Comparison of ENCODE assay signal across 8 mouse cellular contexts in genomic region chr10:62449364-62450279, GRCm38 (mm10). TPM values are rescaled to one million over a fixed set of nuclear protein-coding genes. Genes with fewer than 3 reads are reported as not detected.
DNase-seq lines count a peak whose midpoint lies in the region; ATAC-seq and TF ChIP-seq lines count a peak whose summit lies in the region.

Gene 4930507D05Rik, plus strand, starts transcription at chr10:62449489.
Gene Supv3l1, minus strand, starts transcription at chr10:62449738.

- H3K9ac ChIP-seq in forebrain, embryonic 16.5 days (replicated peaks; ENCODE audit: low read depth, low read length): peak within 1 kb of the TSS; percentile 93
- peak within 1 kb of the TSS; percentile 97 for H3K9ac ChIP-seq in lung, embryonic 14.5 days

- peaks cover 36% of the 10 kb centered on the region for H3K4me1 ChIP-seq in G1E (ENCODE audit: insufficient read depth, low read depth, low read length)
- peaks cover 15% of the 10 kb centered on the region for H3K4me1 ChIP-seq in forebrain, embryonic 16.5 days (replicated peaks; ENCODE audit: control insufficient read depth, insufficient read depth, low read length)
- H3K4me1 ChIP-seq in lung, embryonic 14.5 days (ENCODE audit: insufficient read depth): 0 out of 2 replicates have a peak, but pooled peaks cover 5% of the 10 kb centered on the region
- peaks cover 8% of the 10 kb centered on the region; the same call in 1 of the 2 replicates for H3K4me1 ChIP-seq in olfactory bulb, adult 2 months (ENCODE audit: control insufficient read depth, insufficient read depth, low read length)
- H3K4me1 ChIP-seq in thymus, adult 2 months (replicated peaks; ENCODE audit: control insufficient read depth, insufficient read depth, low read length): peaks cover 8% of the 10 kb centered on the region

- intact Hi-C loops in heart, postnatal 36 days (cut with DNase I): loop anchor here (2.0 kb wide), 1 partner anchor 39 kb away; no protein-coding TSS in a partner anchor

- peak within 1 kb of the TSS; percentile 91 for H3K27ac ChIP-seq in forebrain, embryonic 16.5 days (ENCODE audit: low read length)
- peak within 1 kb of the TSS; percentile 100 for H3K27ac ChIP-seq in layer of hippocampus, adult 2 months
- peak within 1 kb of the TSS; percentile 83 for H3K27ac ChIP-seq in lung, embryonic 14.5 days (ENCODE audit: low read depth)
- H3K27ac ChIP-seq in olfactory bulb, adult 2 months (ENCODE audit: insufficient read depth, low read depth, low read length): peak within 1 kb of the TSS; percentile 99
- H3K27ac ChIP-seq in thymus, adult 2 months (ENCODE audit: control insufficient read depth, insufficient read depth, low read length): peak within 1 kb of the TSS; percentile 53

- H3K4me2 ChIP-seq in forebrain, embryonic 16.5 days (ENCODE audit: low read length): peak within 1 kb of the TSS; percentile 91
- H3K4me2 ChIP-seq in lung, embryonic 14.5 days: peak within 1 kb of the TSS; percentile 77

- H3K9me3 ChIP-seq in G1E (replicated peaks): no peaks in the 10 kb centered on the region
- H3K9me3 ChIP-seq in forebrain, embryonic 16.5 days (ENCODE audit: control insufficient read depth, low read length): no peaks in the 10 kb centered on the region
- H3K9me3 ChIP-seq in lung, embryonic 14.5 days (ENCODE audit: low read depth, low read length): no peaks in the 10 kb centered on the region

- peaks cover 54% of the 10 kb centered on the region for H3K36me3 ChIP-seq in G1E (replicated peaks)
- peaks cover 23% of the 10 kb centered on the region for H3K36me3 ChIP-seq in forebrain, embryonic 16.5 days (ENCODE audit: control insufficient read depth, insufficient read depth)
- H3K36me3 ChIP-seq in lung, embryonic 14.5 days (ENCODE audit: insufficient read depth): peaks cover 30% of the 10 kb centered on the region
- peaks cover 12% of the 10 kb centered on the region; the same call in 1 of the 2 replicates for H3K36me3 ChIP-seq in thymus, adult 2 months (ENCODE audit: control insufficient read depth, insufficient read depth, low read length)

- DNase-seq in G1E (ENCODE audit: low spot score): peak; percentile 26
- peak; percentile 78 to 95 for DNase-seq in cerebellum, adult 18-20 months
- DNase-seq in heart, postnatal 36 days: peak; percentile 97
- peak; percentile 86 to 93 for DNase-seq in layer of hippocampus, adult 2 months (ENCODE audit: low spot score in 2 of 2)
- DNase-seq in lung, embryonic 14.5 days: peak; percentile 94
- DNase-seq in thymus, adult 2 months: peak; percentile 90

- ATAC-seq in G1E (ENCODE audit: extremely low read depth, insufficient number of reproducible peaks, low FRiP score, poor library complexity, severe bottlenecking): peak; percentile 63
- ATAC-seq in forebrain, embryonic 16.5 days: peak; percentile 96
- ATAC-seq in lung, embryonic 14.5 days (ENCODE audit: insufficient read depth): peak; percentile 93

- H3K27me3 ChIP-seq in G1E (ENCODE audit: insufficient read depth, low read length): no peaks in the 10 kb centered on the region
- H3K27me3 ChIP-seq in forebrain, embryonic 16.5 days (replicated peaks; ENCODE audit: control insufficient read depth, insufficient read depth, low read length): no peaks in the 10 kb centered on the region
- H3K27me3 ChIP-seq in lung, embryonic 14.5 days (ENCODE audit: insufficient read depth, low read length): no peaks in the 10 kb centered on the region
- no peaks in the 10 kb centered on the region for H3K27me3 ChIP-seq in thymus, adult 2 months (ENCODE audit: control insufficient read depth, insufficient read depth, low read length)

- TF ChIP-seq CTCF in G1E (IDR thresholded peaks at IDR 0.05; ENCODE audit: low read depth, low read length): no peak
- no peak for TF ChIP-seq CTCF in layer of hippocampus, adult 2 months (conservative IDR thresholded peaks at IDR 0.05)
- no peak for TF ChIP-seq CTCF in lung, embryonic 14.5 days (IDR thresholded peaks at IDR 0.05; ENCODE audit: low read depth)
- no peak for TF ChIP-seq CTCF in olfactory bulb, adult 2 months (IDR thresholded peaks at IDR 0.05; ENCODE audit: insufficient read depth, low read depth, low read length)
- 0 out of 2 replicates have a peak, but pooled peaks have one; percentile 4 for TF ChIP-seq CTCF in thymus, adult 2 months (IDR thresholded peaks at IDR 0.05; ENCODE audit: borderline replicate concordance, control insufficient read depth, extremely low read depth, insufficient read depth, low read length, poor library complexity)

- H3K4me3 ChIP-seq in G1E (ENCODE audit: low read depth, low read length): peak within 1 kb of the TSS; percentile 88
- peak within 1 kb of the TSS; percentile 99 for H3K4me3 ChIP-seq in forebrain, embryonic 16.5 days (replicated peaks; ENCODE audit: low read length)
- H3K4me3 ChIP-seq in layer of hippocampus, adult 2 months: peak within 1 kb of the TSS; percentile 79
- H3K4me3 ChIP-seq in lung, embryonic 14.5 days (ENCODE audit: low read depth, low read length): peak within 1 kb of the TSS; percentile 99
- peak within 1 kb of the TSS; percentile 87 for H3K4me3 ChIP-seq in olfactory bulb, adult 2 months (ENCODE audit: insufficient read depth, low read depth, low read length)
- peak within 1 kb of the TSS; percentile 78 for H3K4me3 ChIP-seq in thymus, adult 2 months (ENCODE audit: control insufficient read depth, insufficient read depth, low read length)

- TF ChIP-seq POLR2A in olfactory bulb, adult 2 months (IDR thresholded peaks at IDR 0.05; ENCODE audit: insufficient read depth, low read depth, low read length): no peak
- TF ChIP-seq POLR2A in thymus, adult 2 months (IDR thresholded peaks at IDR 0.05; ENCODE audit: control insufficient read depth, extremely low read depth, insufficient read depth, low read length, poor library complexity): 0 out of 2 replicates have a peak, but pooled peaks have one; percentile 13

- under 1% methylated on average over 73 of the region's 73 CpGs for whole genome bisulfite sequencing in forebrain, embryonic 16.5 days
- WGBS in lung, embryonic 14.5 days: under 1% methylated on average over 73 of the region's 73 CpGs
- WGBS in olfactory bulb, adult 2 months: under 1% methylated on average over 73 of the region's 73 CpGs
- WGBS in thymus, adult 2 months: under 1% methylated on average over 73 of the region's 73 CpGs

RNA-seq across cellular contexts. Expression of gene 4930507D05Rik, which starts in this region (rescaled TPM):
- 0.39 TPM in 1 of 2 replicates, not detected in the other for total RNA-seq in G1E (2014; fragmentation: Nextera tagmentation)
- total RNA-seq in G1E (2017): 0.27 and 0.29 TPM in 2 replicates
- polyA plus RNA-seq in G1E (2012): 0.07 and 0.19 TPM in 2 replicates
- polyA plus RNA-seq in forebrain, embryonic 16.5 days (2015; fragmentation: Nextera tagmentation; extraction: Ambion mirVana): 0.81 and 1.1 TPM in 2 replicates
- under 1 TPM in 1 of 2 experiments, not detected in 1; 0.58 TPM for total RNA-seq in heart, postnatal 36 days (2021)
- total RNA-seq in layer of hippocampus, adult 2 months (2021): 1 to 10 TPM; 1.1 to 1.4 TPM
- 0.50 and 0.60 TPM in 2 replicates for polyA plus RNA-seq in lung, embryonic 14.5 days (2014; fragmentation: Nextera tagmentation; extraction: Ambion mirVana)
- not detected in 2 replicates for polyA plus RNA-seq in olfactory bulb, adult 2 months (2012; ENCODE audit: insufficient read depth, insufficient read length, low replicate concordance, missing spikeins)
- 0.27 TPM in 1 of 2 replicates, not detected in the other for polyA plus RNA-seq in thymus, adult 2 months (2012; rRNA removed)

RNA-seq across cellular contexts. Expression of gene Supv3l1, which starts in this region (rescaled TPM):
- 24.1 and 34.2 TPM in 2 replicates for total RNA-seq in G1E (2014; fragmentation: Nextera tagmentation)
- 26.4 and 27.0 TPM in 2 replicates for total RNA-seq in G1E (2017)
- 14.2 and 23.0 TPM in 2 replicates for polyA plus RNA-seq in G1E (2012)
- 21.7 and 22.7 TPM in 2 replicates for polyA plus RNA-seq in forebrain, embryonic 16.5 days (2015; fragmentation: Nextera tagmentation; extraction: Ambion mirVana)
- total RNA-seq in heart, postnatal 36 days (2021): 10 to 100 TPM; 34.8 to 35.7 TPM
- 10 to 100 TPM; 24.0 to 26.9 TPM for total RNA-seq in layer of hippocampus, adult 2 months (2021)
- polyA plus RNA-seq in lung, embryonic 14.5 days (2014; fragmentation: Nextera tagmentation; extraction: Ambion mirVana): 27.3 and 27.6 TPM in 2 replicates
- polyA plus RNA-seq in olfactory bulb, adult 2 months (2012; ENCODE audit: insufficient read depth, insufficient read length, low replicate concordance, missing spikeins): not detected in 2 replicates
- polyA plus RNA-seq in thymus, adult 2 months (2012; rRNA removed): 20.1 and 21.2 TPM in 2 replicates

Comparison
In these comparisons a context has a peak if more than half of its experiments do, and no peak if none do; other contexts are left out.
1. Peak in every context shown above with its lines: DNase-seq, ATAC-seq, H3K4me3 ChIP-seq and H3K27ac ChIP-seq.
2. RNA of gene Supv3l1 (polyA plus RNA-seq): 27.3 to 27.6 TPM in lung, embryonic 14.5 days, 14.2 to 23.0 TPM in G1E, 21.7 to 22.7 TPM in forebrain, embryonic 16.5 days and 20.1 to 21.2 TPM in thymus, adult 2 months; not detected in olfactory bulb, adult 2 months; every median in the first group is over 10 times any median in the second.
3. DNase-seq: peak in every context shown above with its lines; median percentile 97 in heart, postnatal 36 days; 94 in lung, embryonic 14.5 days; 90 in thymus, adult 2 months; 90 in layer of hippocampus, adult 2 months; 86 in cerebellum, adult 18-20 months; 26 in G1E.